Mouse (Mus musculus) midbrain, embryonic 14.5 days (tissue): ENCODE data around the gene Dyx1c1. TPM values are rescaled to one million over a fixed set of nuclear protein-coding genes. Genes with fewer than 3 reads are reported as not detected.
A peak's percentile ranks its signal among the peaks of the same experiment; 100 is the strongest.

Experiments used
- ATAC-seq: fragments of 200-750 bp; cut with Nextera tagmentation; 2 replicates; pipeline ENCODE4 v1.8.0; 2017; ENCODE audit warnings: moderate number of reproducible peaks, moderate library complexity; ENCODE audit not compliant: low FRiP score, low TSS enrichment
- DNase-seq: peaks from one replicate; pipeline ENCODE4 v3.0.0-alpha.2; 2015
- H3K27ac ChIP-seq: fragments of 300-500 bp; sonication (generic); replicated peaks from 2 replicates; pipeline ENCODE4 v1.5.1; 2014; ENCODE audit warnings: mild to moderate bottlenecking, low read depth, low read length, moderate library complexity
- H3K27me3 ChIP-seq: fragments of 300-500 bp; sonication (generic); 2 replicates; pipeline ENCODE4 v1.6.1; 2014; ENCODE audit warnings: low read length, control low read depth, mixed read lengths; ENCODE audit not compliant: control insufficient read depth, insufficient read depth
- H3K36me3 ChIP-seq: fragments of 300-500 bp; sonication (generic); 2 replicates; pipeline ENCODE4 v1.6.1; 2014; ENCODE audit warnings: low read length, control low read depth; ENCODE audit not compliant: control insufficient read depth, insufficient read depth
- H3K4me1 ChIP-seq: fragments of 300-500 bp; sonication (generic); 2 replicates; pipeline ENCODE4 v1.6.1; 2014; ENCODE audit warnings: mild to moderate bottlenecking, antibody characterized with exemption, low read length, control low read depth; ENCODE audit not compliant: control insufficient read depth, insufficient read depth
- H3K4me2 ChIP-seq: fragments of 300-500 bp; sonication (generic); 2 replicates; pipeline ENCODE4 v1.6.1; 2014; ENCODE audit warnings: mild to moderate bottlenecking, low read length, moderate library complexity
- H3K4me3 ChIP-seq: fragments of 300-500 bp; sonication (generic); replicated peaks from 2 replicates; pipeline ENCODE4 v1.5.1; 2014; ENCODE audit warnings: low read depth, low read length
- H3K9ac ChIP-seq: fragments of 300-500 bp; sonication (generic); replicated peaks from 2 replicates; pipeline ENCODE4 v1.6.1; 2014; ENCODE audit warnings: mild to moderate bottlenecking, low read length, moderate library complexity
- H3K9me3 ChIP-seq: fragments of 300-500 bp; sonication (generic); 2 replicates; pipeline ENCODE4 v1.6.1; 2016; ENCODE audit warnings: low read length, control low read depth, mixed read lengths; ENCODE audit not compliant: control insufficient read depth
- WGBS: fragments of 180-500 bp; shearing (Covaris S2); extraction: QIAGEN DNeasy Blood & Tissue Kit; methylation state at CpG from one replicate; pipeline ENCODE4 v1.1.7; 2014; 5-methylcytosine and 5-hydroxymethylcytosine counted together
- polyA plus RNA-seq: library from polyadenylated mRNA; unstranded; fragments of >200 nt; fragmentation: Nextera tagmentation; extraction: Ambion mirVana; gene quantifications from 2 replicates; pipeline ENCODE4 v1.2.1, GENCODE M21; 2014

Gene Dyx1c1
- 1.7 and 1.8 TPM in 2 replicates for polyA plus RNA-seq

GRCm38 (mm10) chr9:72958521-72959450 is at the start of gene Dyx1c1, which contains the start of gene Gm44503:
Dyx1c1 (plus strand) TSS chr9:72958785.
Gm44503 (plus strand) TSS chr9:72958852.
- Histone ChIP-seq H3K27ac (peak within 1 kb of the TSS; percentile 68), H3K4me2 (peak within 1 kb of the TSS; percentile 78), H3K9ac (peak within 1 kb of the TSS; percentile 54), H3K27me3 (no peaks in the 10 kb centered on the region), H3K36me3 (no peaks in the 10 kb centered on the region), H3K9me3 (no peaks in the 10 kb centered on the region), H3K4me1 (peaks cover 9% of the 10 kb centered on the region), H3K4me3 (peak within 1 kb of the TSS; percentile 62)
- WGBS: 2% methylated on average over 43 of the region's 43 CpGs
- DNase-seq: peak; percentile 94
- peak; percentile 91 for ATAC-seq

DNA sequence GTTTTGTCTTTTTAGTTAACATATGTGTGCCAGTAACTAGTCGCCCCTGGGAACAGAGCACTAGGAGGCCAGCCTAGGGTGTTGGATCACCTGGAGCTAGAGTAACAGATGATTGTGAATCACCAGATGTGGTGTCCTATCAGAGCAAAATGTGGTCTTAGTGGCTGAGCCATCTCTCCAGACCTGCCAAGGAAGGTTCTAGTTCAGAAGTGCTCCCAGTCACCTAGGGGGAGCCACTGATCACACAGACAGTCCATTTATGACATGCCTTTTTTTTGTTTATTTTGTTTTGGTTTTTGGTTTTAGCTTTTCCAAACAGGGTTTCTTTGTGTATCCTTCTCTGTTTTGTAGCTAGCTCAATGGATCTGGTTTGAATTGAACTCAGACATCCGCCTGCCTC is 47.2 kb upstream of the Dyx1c1 start:
- ATAC-seq: no peak
- Histone ChIP-seq H3K27ac (no peak overlapping the region), H3K9me3 (no peaks in the 10 kb centered on the region), H3K4me3 (no peak overlapping the region), H3K9ac (no peak overlapping the region), H3K4me1 (no peaks in the 10 kb centered on the region), H3K36me3 (no peaks in the 10 kb centered on the region), H3K4me2 (no peak overlapping the region), H3K27me3 (no peaks in the 10 kb centered on the region)
- DNase-seq: no peak
- 86% methylated on average over 2 of the region's 2 CpGs for WGBS

DNA sequence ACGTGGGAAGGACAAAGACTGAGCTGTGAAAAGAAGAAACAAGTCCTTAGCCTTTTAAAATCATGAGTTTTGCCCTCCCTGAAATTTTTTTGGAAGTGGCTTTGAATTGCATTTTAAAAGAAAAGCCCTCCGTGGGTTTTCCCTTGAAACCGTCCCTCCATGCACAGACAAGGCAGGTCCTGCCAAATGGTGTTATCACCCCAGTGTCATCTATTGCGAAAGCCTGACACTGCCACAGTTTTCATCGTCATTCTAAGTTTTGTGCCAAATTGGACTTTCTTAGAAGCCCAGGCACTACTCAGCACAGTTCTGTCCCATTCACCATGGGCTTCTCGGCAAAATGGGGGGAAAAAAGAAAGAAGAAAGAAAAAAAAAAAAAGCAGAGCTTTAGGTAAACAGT is 45.0 kb upstream of the Dyx1c1 start:
- DNase-seq: no peak
- Histone ChIP-seq H3K9ac (no peak overlapping the region), H3K27ac (no peak overlapping the region), H3K4me1 (no peaks in the 10 kb centered on the region), H3K4me2 (no peak overlapping the region), H3K4me3 (no peak overlapping the region), H3K9me3 (no peaks in the 10 kb centered on the region), H3K27me3 (no peaks in the 10 kb centered on the region), H3K36me3 (no peaks in the 10 kb centered on the region)
- ATAC-seq: no peak
- 85% methylated on average over 6 of the region's 6 CpGs for WGBS

DNA sequence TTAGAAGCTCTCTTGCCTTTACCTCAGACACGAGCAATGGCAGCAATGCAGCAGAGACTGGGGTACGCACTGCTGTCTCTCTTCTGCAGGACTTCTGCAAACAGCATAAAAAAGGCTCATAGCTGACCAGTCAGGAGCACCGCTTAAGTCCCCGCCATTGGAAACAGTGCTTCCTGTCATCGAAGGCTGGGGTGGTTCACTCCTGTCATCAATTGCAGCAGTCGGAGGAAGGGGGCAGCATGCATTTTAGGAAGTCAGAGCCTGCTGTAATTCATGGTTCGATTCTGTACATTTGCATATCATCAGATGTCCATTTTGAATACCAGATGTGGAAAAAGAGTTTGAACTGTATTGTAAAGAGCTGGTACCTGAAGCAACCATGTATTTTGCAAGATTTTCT is 42.9 kb upstream of the Dyx1c1 start:
- H3K27ac ChIP-seq: no peak overlapping the region
- no peak overlapping the region for H3K4me3 ChIP-seq
- H3K4me1 ChIP-seq: no peaks in the 10 kb centered on the region
- WGBS: 75% methylated on average over 7 of the region's 7 CpGs
- H3K9ac ChIP-seq: no peak overlapping the region
- ATAC-seq (no peak), DNase-seq (no peak)
- H3K9me3 ChIP-seq: no peaks in the 10 kb centered on the region
- no peaks in the 10 kb centered on the region for H3K27me3 ChIP-seq
- no peak overlapping the region for H3K4me2 ChIP-seq
- H3K36me3 ChIP-seq: no peaks in the 10 kb centered on the region

GRCm38 (mm10) chr9:72923068-72923467 is 35.5 kb upstream of the Dyx1c1 start:
- H3K36me3 ChIP-seq: no peaks in the 10 kb centered on the region
- H3K27me3 ChIP-seq: no peaks in the 10 kb centered on the region
- no peaks in the 10 kb centered on the region for H3K9me3 ChIP-seq
- DNase-seq (no peak), ATAC-seq (no peak)
- 69% methylated on average over 3 of the region's 3 CpGs for WGBS
- no peak overlapping the region for H3K9ac ChIP-seq
- H3K4me2 ChIP-seq: no peak overlapping the region
- H3K4me1 ChIP-seq: peaks cover 14% of the 10 kb centered on the region
- no peak overlapping the region for H3K4me3 ChIP-seq
- H3K27ac ChIP-seq: no peak overlapping the region

DNA sequence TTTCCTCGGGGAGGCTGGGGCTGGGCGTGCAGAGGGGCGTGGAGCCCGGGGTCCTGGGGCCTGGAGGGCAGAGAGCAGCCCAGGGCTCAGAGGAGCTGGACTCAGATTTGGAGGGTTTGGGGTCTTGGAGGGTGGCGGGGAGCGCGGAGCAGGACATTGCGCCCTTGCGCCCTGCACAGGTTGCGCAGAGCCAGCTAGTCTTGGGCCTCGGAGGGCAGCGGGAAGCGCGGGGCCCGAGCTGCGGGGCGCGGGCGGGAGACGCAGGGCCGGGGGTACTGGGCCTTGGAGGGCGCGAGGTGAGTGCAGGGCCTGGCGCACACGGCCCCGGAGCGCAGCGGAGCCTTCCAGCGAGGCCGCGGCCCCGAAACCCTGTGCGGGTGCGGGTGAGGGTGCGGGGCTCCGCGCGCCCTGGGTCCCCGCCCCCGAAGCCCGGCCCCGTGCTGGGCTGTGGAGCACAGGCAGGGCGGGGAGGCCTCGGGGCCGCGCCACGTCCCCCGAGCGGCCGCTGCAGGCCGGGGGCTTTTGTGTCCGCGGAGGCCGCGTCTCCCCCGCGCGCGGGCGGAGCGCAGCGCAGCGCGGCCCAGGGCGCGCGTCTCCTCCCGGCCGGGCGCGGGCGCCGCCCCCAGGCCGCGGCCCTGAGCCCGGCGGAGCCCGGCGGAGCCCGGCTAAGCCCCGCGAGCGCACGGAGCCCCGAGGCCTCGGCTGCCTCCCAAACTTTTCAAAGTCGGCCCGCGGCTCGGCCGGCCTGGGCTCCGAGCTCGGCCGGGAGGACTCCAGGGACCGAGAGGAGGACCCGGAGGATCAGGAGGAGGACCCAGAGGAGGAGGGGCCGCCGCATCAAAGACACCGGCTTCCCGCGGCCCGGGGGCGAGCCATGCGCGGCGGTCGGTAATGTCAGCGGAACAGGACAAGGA is 33.3 kb upstream of the Dyx1c1 start, which contains the start of gene Pygo1:
Pygo1 (plus strand) TSS at position 625 of the 914 bp plus-strand sequence.
- under 1% methylated on average over 88 of the region's 108 CpGs for WGBS
- peak within 1 kb of the TSS; percentile 86 for H3K27ac ChIP-seq
- ATAC-seq: peak; percentile 84

GRCm38 (mm10) chr9:72925935-72926258 is 32.7 kb upstream of the Dyx1c1 start:
- H3K9me3 ChIP-seq: no peaks in the 10 kb centered on the region
- H3K4me2 ChIP-seq: peak overlapping the region; percentile 94
- H3K27me3 ChIP-seq: no peaks in the 10 kb centered on the region
- no peaks in the 10 kb centered on the region for H3K36me3 ChIP-seq
- under 1% methylated on average over 20 of the region's 20 CpGs for WGBS
- ATAC-seq (peak; percentile 69; the same call in 1 of the 2 replicates), DNase-seq (no peak)
- H3K4me1 ChIP-seq: peaks cover 14% of the 10 kb centered on the region
- peak overlapping the region; percentile 74 for H3K4me3 ChIP-seq
- H3K9ac ChIP-seq: peak overlapping the region; percentile 89
- H3K27ac ChIP-seq: peak overlapping the region; percentile 86

More for the DNA sequence above, 33.3 kb upstream of the Dyx1c1 start, which contains the start of gene Pygo1:
- no peaks in the 10 kb centered on the region for H3K27me3 ChIP-seq
- no peaks in the 10 kb centered on the region for H3K9me3 ChIP-seq
- H3K4me2 ChIP-seq: peak within 1 kb of the TSS; percentile 94
- H3K4me3 ChIP-seq: peak within 1 kb of the TSS; percentile 74
- peaks cover 14% of the 10 kb centered on the region for H3K4me1 ChIP-seq
- DNase-seq: peak; percentile 82
- H3K9ac ChIP-seq: peak within 1 kb of the TSS; percentile 89
- no peaks in the 10 kb centered on the region for H3K36me3 ChIP-seq

- Histone ChIP-seq H3K27me3 (no peaks in the 10 kb centered on the region), H3K4me3 (no peak overlapping the region), H3K27ac (no peak overlapping the region), H3K4me1 (peaks cover 6% of the 10 kb centered on the region), H3K4me2 (no peak overlapping the region), H3K36me3 (no peaks in the 10 kb centered on the region), H3K9me3 (no peaks in the 10 kb centered on the region), H3K9ac (no peak overlapping the region)
- 83% methylated on average over 13 of the region's 13 CpGs for WGBS
- ATAC-seq (no peak), DNase-seq (no peak)
Measured at GRCm38 (mm10) chr9:72931166-72931790, 27.3 kb upstream of the Dyx1c1 start.
